Mouse (Mus musculus) embryo, embryonic 10.5 days (tissue): Measurements from ENCODE around the gene Sh3pxd2a.

Source experiments
- DNase-seq: peaks from one replicate; pipeline ENCODE4 v3.0.0-alpha.2; 2015; ENCODE audit warnings: low spot score

Gene Sh3pxd2a

DNA sequence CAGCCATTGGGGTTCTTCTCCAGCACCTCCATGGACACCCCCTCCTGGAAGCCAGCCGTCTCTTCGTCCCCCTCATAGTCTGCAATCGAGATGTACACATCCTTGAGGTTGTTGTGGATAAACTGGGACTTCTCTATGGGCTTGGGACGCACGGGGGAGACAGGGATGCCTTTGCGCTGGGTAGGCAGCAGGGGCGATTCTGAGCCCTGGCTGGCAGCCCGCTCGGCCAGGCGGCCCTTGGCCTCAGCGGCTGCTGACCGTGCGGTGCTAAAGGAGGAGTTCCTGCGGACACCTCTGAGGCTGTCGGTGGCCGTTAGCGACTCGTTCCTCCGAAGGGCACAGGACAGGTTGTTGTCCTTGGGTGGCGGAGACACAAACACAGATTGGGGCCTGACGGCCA, 197.1 kb downstream of the Sh3pxd2a start:
- DNase-seq, result no peak

DNA sequence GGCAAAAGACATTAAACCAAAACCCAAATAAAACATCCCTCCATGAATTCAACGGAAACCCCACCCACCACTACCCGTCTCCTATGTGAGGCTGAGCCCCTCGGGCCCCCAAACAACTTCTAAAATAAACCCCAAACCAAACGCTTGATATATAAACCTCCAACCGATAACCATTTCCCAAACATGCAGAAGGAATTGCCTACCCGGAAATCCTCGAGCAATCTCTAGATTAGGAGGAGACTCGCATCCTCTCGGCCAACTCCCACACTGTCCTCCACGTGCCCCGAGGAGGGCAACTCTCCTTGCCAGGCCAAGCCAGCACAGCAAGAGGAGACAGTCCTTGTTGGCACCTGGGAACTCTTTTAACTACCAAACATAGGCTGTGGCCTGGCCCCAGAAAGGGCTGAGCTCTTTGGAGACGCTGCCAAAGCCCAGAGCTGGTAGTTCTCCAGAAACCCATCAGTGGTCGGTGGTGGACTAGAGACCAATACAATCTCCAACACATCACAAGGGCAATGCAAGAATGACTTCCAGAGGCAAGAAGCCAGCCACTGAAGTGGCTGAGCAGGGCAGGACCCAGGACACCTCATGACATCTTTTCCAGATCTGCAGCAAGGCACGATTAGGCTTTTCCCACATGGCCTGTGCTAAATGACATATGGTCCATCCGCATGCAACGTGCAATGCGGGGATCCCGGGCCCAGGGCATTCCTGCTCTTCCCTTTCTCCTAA, 198.0 kb downstream of the Sh3pxd2a start:
- no peak for DNase-seq

DNA sequence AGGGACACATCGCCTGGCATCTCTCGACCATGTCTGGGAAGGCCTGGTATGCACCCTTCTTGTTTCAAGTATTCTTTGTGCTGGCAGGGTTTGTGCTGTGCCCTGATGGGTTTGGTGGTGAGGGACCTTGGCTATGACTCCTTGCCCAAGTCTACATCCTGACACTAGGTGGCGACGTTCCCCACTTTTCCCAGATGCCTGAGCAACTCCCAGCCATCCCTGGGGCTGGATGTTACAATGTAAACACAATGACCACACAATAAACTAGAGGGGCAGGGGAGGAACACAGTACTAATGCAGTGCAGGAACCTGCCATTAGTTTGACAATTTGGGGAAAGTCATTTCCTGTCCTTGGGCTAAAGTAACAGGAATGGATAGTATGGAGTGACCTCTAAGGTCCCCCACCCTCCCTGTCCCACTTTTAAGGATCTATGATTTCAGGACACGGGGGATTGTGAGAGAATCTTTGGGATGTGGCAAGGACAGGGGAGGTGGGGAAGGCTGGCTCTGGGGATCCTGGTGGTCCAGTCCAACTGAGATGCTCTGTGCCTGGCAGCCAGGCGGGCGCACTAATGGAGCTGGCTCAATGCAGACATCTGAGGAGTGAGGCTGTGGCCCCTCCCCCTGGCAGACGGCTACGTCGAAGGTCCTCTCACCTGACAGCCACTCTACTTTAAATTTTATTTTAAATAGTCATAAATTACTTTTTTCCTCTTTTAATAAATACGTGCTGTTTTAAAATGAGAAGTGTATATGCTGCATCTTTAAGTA, 199.7 kb downstream of the Sh3pxd2a start:
- peak; percentile 86 for DNase-seq

DNA sequence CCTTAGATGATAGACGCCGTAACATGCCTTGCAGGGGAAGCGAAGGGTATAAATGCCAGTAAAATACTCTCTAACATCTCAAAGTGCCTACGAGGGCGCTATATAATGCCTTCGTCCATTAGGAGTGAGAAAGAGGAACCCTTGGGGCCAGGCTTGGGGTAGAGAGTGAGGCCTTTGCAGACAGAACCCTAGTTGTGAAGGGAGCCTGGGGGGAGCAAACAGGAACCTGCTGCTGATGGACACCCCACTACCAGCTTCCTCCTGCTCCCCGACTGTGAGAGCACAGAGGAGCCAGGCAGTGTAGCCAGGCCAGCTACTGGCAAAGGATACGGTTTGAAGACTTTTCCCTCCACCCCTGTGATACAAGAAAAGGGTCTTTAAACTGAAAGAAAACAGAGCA, 200.6 kb downstream of the Sh3pxd2a start:
- DNase-seq, result no peak

DNA sequence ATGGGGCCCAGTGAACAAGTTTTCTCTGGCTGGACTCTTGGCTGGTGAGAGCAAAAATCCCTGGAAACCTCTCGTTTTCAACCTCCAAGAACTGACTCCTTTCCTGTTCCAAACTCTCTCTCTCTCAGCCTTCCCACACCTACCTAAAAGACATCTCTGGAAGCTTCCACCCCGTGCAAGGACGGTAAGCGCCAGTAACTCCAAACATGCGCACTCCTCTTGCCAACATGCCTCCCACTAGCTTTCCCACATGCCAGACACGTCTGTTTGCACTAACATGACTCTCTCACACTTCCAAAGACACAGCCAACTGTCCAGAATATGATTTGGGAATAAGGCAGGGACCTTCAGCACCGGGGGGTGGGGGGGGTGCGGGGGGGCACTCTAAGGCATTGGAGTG, 203.0 kb downstream of the Sh3pxd2a start:
- DNase-seq, result no peak

DNA sequence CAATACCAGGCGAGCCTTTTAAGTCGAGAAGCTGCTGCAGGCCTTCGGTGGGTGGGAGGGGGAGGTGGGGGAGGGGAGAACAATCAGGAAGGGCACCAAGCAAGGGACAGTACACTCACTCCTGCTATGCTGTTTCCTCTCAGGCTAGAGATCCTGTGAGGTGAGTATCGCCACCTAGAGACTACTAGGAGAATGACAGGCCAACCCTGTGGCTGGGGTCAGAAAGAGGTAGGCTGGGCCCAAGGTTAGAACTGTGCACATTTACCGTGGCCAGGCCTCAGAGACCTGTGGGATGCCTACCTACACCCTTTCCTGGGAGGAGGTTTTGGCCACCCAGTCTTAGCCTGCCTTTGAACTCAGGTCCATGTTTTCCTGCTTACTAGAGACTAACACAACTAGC, 204.6 kb downstream of the Sh3pxd2a start:
- peak; percentile 82 for DNase-seq

GRCm38 (mm10) chr19:47255919-47256318, 208.3 kb downstream of the Sh3pxd2a start:
- DNase-seq, result no peak

DNA sequence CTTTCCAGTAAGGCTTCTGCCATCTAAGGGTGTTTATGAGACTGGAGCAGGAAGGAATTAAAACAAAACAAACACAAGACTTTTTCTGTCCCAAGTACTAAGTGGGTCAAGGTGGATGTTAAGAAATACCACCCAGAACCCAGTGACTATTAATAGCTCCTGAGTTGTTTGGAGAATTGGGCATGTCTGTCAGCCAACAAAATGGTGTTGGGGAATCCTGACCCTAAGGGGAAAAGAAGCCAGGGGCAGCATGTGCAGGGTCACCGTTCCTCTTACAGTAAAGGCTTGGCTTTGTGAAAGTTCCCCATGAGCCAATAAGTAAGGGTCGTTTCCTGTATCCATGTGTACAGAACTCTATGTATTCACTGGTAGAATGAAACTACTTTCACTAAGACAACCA, 209.2 kb downstream of the Sh3pxd2a start:
- DNase-seq, result no peak

- DNase-seq, result peak; percentile 30
Observed at GRCm38 (mm10) chr19:47253053-47253628, 211.1 kb downstream of the Sh3pxd2a start.

- DNase-seq, result peak; percentile 45
Observed at GRCm38 (mm10) chr19:47250931-47251330, 213.3 kb downstream of the Sh3pxd2a start.

DNA sequence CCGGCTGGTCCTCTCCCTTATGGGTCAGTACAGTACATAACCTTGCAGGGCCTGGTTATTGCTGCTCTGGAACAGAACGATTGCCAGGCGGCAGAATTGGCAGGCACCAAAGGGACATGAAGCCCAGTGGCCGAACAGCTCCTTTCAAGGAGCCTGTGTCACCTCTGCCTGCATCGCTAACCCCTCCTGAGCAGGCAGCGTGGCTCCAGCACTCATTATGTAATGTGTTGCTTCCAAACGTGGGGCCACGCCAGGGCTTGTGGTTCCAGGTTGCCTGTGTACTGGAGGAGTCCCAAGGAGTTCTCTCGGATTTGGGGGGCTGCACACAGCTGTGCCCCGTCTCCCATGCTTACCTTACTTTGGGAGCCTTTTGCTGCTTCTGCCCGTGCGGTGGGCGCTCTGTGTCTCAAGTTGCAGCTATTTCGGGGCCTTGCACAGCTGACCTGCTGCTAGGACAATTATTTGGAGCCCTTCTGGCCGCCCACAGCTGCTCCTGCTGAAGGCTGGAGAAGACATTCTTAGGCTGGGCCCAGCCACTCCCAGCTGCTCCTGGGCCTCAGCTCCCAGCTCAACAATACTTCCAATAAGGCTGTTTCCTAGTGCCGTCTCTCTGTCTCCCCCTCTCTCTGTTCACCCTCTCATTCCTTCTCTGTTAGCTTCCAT, 215.2 kb downstream of the Sh3pxd2a start:
- DNase-seq, result no peak

GRCm38 (mm10) chr19:47248296-47248695, 215.9 kb downstream of the Sh3pxd2a start:
- no peak for DNase-seq

GRCm38 (mm10) chr19:47247791-47248190, 216.4 kb downstream of the Sh3pxd2a start:
- DNase-seq, result no peak

- no peak for DNase-seq
Observed at GRCm38 (mm10) chr19:47245512-47245911, 218.7 kb downstream of the Sh3pxd2a start.

DNA sequence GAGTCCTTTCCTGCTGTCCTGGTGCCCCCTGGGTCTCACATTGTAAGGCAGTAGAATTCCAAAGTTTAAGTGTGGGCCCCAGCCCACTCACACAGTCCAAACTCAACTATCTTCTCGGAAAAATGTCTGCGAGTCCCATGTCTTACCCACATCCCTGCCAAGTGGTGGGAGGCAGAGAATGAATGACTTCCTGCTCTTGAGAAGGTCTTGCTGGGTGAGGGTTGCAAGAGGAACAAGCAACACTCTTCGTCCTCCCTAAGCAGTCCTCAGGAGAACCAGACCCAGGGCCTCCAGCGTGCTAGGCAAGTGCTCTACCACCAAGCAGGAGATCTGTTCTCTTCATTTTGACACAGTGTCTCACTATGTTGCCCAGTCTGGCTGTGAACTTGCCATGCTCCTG, 222.0 kb downstream of the Sh3pxd2a start:
- no peak for DNase-seq

GRCm38 (mm10) chr19:47240957-47241356, 223.2 kb downstream of the Sh3pxd2a start:
- no peak for DNase-seq

- DNase-seq, result peak; percentile 81
Observed at GRCm38 (mm10) chr19:47240076-47240475, 224.1 kb downstream of the Sh3pxd2a start.

DNA sequence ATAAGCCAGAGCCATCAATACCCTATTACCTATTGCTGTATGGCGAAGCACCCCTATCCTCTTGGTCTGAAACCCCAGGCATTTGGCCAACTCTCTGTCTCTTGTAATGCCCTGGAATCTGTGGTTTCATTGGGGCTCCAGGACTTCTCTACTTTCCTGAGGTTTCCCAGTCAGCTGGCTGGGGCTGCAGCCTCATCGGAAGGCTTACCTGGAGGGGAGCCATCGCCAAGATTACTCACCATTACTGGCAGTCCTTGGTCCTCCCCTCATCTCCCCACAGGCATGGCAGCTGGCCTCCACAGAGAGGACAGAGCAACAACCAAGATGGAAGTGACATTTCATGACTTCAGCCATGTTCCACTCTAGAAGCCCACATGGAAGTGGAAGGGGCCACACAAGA, 231.1 kb downstream of the Sh3pxd2a start:
- DNase-seq, result no peak

- DNase-seq, result no peak
Observed at GRCm38 (mm10) chr19:47232077-47232865, 231.9 kb downstream of the Sh3pxd2a start.

DNA sequence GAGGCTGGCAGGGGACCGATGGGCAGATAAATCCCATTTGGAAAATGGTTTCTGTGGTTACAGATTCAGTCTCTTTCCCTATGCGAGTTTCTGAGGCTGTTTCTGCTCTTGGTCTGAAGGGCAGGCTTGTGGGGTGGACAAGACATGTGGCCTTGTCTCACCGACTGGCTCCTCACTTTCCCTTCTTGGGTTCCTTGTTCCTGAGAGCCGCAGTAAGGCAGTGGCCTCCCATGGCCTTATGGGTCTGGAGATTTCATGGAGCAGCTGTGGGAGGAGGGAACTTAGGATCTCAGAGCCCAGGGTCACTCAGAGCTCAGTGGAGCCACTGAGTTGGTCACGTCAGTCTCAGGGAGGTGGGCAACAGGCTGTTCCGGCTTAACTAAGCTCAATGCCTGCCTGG, 232.8 kb downstream of the Sh3pxd2a start:
- DNase-seq, result no peak

GRCm38 (mm10) chr19:47230682-47231081, 233.5 kb downstream of the Sh3pxd2a start:
- DNase-seq, result no peak

DNA sequence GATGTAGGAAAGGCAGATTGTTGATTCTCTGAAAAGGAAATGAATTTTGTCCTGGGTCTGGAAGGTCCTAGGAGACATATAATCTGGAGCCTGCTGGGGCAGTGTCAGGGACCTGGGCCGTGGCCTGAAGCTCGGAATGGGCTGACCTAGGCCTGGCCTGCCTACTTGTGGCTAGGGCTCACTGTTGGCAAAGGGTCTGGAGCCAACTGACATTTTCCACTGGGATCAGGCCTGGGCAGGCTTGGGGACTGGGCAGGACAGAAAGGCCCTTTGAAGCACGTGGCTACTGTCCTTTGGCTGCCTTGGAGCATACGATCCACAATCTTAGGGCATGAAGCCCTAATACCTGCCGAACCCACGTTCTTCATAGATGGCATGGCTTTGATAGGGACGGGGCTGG, 234.1 kb downstream of the Sh3pxd2a start:
- DNase-seq, result no peak
